Mouse (Mus musculus): ENCODE results near the gene Dnph1.

GRCm38 (mm10) chr17:46495486-46495885, 1.0 kb upstream of the Dnph1 start:
- no peak for TF ChIP-seq CTCF (IDR thresholded peaks at IDR 0.05; ENCODE audit: borderline replicate concordance, extremely low read depth, insufficient read depth, insufficient read length)
- no peak for TF ChIP-seq POLR2A (IDR thresholded peaks at IDR 0.05; ENCODE audit: borderline replicate concordance, extremely low read depth, insufficient read depth, insufficient read length, poor library complexity, severe bottlenecking)
